Mouse (Mus musculus) embryonic fibroblast, embryonic 13.5 days (primary cell): ENCODE measurements around the gene Gm38655.

Experiments used
- CTCF ChIP-seq: IDR thresholded peaks from 2 replicates; pipeline ENCODE4 v1.5.1; 2011; ENCODE audit warnings: mild to moderate bottlenecking, control low read depth, low read length, moderate library complexity, borderline replicate concordance; ENCODE audit not compliant: insufficient read depth
- POLR2A ChIP-seq: IDR thresholded peaks from 2 replicates; pipeline ENCODE4 v1.6.1; 2011; ENCODE audit warnings: low read depth, mild to moderate bottlenecking, control low read depth, low read length, moderate library complexity

GRCm38 (mm10) chr17:25188150-25189031 lies 13.1 kb upstream of the Gm38655 start, which contains the start of gene Unkl:
- TF ChIP-seq CTCF (no peak), POLR2A (peak; percentile 77)
